Mouse (Mus musculus) layer of hippocampus, adult 2 months (tissue): Measurements from ENCODE around the gene Itpr1. TPM values are rescaled to one million over a fixed set of nuclear protein-coding genes. Genes with fewer than 3 reads are reported as not detected.

ENCODE experiments used
- DNase-seq, 2 experiments: peaks; one replicate each; pipeline ENCODE4 v3.0.0; 2022; ENCODE audit warnings: low spot score in 2 of 2
- H3K27ac ChIP-seq: fragments of 200-600 bp; 2 replicates; pipeline ENCODE4 v1.8.1; 2022
- H3K4me3 ChIP-seq: fragments of 200-600 bp; 2 replicates; pipeline ENCODE4 v1.8.1; 2022; ENCODE audit warnings: mild to moderate bottlenecking
- CTCF ChIP-seq: fragments of 200-600 bp; conservative IDR thresholded peaks from 2 replicates; pipeline ENCODE4 v1.8.1; 2022; ENCODE audit warnings: antibody characterized with exemption, mild to moderate bottlenecking, moderate library complexity
- total RNA-seq, 2 experiments: library from RNA; stranded (reverse); gene quantifications; 2 replicates each; pipeline ENCODE4 v1.2.3; 2021

Gene Itpr1
- total RNA-seq, 2 experiments from 2014 or later: 317 to 337 TPM

DNA sequence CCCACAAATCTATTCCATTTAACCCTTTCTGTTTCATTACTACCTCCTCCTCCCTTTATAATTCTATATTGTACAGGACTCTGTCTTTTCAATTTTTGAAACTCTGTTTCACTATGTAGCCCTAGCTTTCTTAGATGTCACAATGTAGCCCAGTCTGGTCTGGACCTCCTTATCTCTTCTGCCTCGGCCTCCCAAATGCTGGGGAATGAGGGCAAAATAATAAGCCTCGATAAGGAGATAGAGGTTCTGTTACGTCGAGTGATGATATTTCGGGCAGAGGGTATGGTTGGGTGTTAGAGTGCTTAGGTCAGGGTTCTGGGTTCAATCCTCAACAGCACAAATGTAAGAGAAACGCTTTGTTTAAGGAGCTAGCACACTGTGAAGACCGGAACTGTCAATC is 16.2 kb upstream of the Itpr1 start:
- no peak overlapping the region for H3K27ac ChIP-seq
- DNase-seq: no peak
- H3K4me3 ChIP-seq: no peak overlapping the region
- TF ChIP-seq CTCF: no peak

DNA sequence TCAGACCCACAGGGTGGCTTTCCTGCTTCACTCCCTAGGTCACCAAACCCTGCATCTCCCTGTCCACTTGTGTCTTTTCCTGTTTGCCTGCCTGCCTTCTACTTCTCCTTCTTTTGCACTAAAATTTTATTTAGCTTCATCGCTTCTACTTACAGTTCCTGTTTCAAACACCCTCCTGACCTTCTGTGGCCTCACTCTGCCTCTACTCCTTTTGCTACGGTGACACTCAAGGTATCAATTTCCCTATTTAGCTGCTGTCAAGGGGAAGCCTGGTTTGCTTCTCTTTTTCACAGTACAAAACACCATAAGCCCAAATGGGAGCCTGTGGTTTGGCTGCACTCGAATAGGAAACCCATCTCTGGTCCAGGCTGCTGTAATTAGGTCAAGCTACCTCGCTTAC is 15.8 kb upstream of the Itpr1 start:
- no peak for DNase-seq
- Histone ChIP-seq H3K4me3 (no peak overlapping the region), H3K27ac (no peak overlapping the region)
- TF ChIP-seq CTCF: no peak

DNA sequence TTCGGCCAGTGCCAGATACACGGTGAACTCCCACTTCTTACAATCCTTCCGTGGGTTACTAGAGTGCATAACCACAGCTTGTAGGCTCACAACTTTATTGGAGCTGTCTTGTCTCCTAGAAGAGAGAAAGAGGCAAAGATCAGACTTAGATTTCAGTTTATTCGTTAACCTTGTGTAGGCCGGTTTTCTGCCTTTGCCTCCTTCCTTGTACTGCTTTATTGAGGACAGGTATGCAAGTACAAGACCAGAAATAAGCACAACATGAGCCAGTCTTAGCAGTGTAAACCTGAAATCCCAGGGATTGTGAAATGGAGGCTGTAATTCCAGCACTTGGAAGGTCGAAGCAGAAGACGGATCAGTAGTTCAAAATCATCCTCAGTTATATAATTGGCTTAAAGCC is 14.6 kb upstream of the Itpr1 start:
- Histone ChIP-seq H3K27ac (no peak overlapping the region), H3K4me3 (no peak overlapping the region)
- no peak for TF ChIP-seq CTCF
- no peak for DNase-seq

DNA sequence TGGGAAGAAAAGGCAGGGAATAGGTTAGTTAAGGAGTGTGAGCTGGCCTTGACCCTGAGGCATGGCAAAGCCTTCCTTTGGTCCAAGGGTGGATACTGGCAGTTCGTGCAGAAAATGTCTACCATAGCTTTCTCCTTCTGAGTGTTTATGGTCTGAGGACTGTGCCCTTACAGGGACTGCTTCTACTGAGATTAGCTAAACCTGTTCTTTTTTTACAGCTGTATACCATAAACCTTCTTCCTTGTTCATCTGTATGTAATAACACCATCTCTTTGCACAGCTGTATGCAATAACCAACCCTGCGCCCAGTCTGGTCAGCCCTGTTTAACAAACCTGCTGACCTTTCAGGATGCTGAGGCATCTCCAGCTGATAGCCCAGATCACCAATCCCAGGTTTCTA is 8.6 kb upstream of the Itpr1 start:
- no peak overlapping the region for H3K4me3 ChIP-seq
- no peak for DNase-seq
- H3K27ac ChIP-seq: no peak overlapping the region
- TF ChIP-seq CTCF: no peak

DNA sequence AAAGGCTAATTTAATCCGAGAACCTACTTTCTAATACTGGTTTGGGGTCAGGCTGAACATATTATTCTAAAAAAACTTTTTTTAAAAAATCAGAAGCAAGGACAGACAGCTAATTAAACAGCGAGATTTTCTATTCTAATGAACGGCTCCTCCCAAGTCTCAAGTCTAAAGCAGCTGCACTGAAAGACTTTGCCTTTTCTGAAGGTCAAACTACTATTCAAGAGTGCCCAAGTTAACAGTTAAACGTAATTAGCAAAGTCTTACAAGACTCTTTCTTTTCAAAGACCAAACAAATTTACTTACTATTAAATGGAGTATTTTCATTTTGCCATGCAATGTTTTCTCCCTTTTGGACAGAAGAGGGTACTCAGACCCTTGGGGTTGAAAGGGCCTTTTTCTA is 6.8 kb upstream of the Itpr1 start:
- no peak overlapping the region for H3K4me3 ChIP-seq
- TF ChIP-seq CTCF: no peak
- DNase-seq: no peak
- H3K27ac ChIP-seq: no peak overlapping the region

DNA sequence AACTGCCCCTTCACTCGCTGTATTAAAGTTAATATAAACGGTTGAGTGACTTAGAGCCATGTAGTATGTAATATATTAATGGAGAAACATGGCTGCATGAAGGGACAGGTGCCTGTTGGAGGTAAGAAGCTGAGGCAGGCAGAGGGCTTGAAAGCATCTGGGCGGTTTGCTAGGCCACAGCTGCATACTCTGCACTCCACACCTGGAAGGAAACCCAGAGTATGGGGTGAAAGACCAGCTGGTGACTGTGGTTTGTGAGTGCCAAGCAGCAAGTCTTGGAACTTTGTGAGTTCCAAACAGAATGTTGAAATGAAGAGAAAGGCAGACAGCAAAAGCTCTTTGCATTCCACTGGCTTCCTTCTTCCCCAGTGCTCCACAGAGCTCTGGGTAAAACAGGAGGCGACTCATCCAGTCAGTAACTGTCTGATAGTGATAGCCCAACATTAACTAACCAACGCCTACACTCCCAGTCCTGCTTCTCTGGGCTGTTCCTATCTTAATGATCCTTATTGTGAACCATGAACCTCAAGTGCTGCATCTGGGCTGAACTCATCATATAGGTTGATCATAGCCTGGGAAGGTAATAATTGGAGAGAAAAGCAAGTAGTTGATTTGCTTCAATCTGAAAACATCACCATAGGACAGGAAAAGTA is 5.9 kb upstream of the Itpr1 start:
- Histone ChIP-seq H3K4me3 (no peak overlapping the region), H3K27ac (no peak overlapping the region)
- no peak for TF ChIP-seq CTCF
- DNase-seq: no peak

DNA sequence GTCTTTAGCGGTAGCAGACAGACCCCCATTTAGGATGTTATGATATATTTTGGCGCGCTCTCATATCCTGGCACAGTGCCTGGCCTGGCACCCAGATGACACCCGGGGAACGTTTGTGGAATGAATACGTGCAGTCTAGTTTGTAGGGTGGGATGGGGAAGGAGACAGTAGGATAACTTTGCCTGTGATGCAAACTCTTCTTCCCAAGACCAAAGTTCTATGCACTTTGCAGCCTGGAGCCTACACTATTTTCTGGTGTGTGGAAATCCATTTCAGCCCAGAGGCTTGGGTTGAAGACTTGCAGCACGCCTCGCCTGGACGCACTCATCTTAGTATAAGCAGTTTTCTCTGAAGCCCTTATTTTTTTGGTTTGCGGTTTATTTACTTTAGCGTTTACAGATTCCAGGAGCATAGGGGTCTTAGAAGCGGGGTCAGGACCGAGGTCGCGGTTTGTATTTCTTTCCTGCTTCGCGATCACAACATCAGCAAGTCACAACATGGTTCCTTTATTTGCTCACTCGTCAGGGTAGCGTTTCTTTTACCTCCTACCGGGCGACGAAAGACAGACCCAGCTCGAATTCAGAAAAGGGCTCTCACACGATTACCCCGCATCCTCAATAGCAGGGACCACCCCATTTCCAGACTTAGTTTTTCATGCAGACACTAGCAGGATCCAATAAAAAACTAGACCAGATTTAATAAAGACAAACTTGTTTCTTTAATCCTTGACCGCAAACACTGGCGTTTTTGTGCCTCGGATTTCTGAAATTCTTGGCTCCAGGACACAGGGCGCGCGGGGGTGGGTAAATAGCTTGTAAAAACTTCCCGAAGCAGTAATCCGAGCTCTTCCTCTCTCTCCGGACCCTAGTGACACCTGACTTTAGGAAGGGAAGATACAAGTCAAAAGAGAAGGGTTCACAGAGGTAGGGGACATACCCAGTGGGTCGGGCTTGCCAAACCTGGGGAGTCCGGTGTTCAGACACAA is 708 bp upstream of the Itpr1 start:
- Histone ChIP-seq H3K27ac (peak overlapping the region; percentile 21; the same call in 1 of the 2 replicates), H3K4me3 (peak overlapping the region; percentile 90)
- DNase-seq: no peak
- TF ChIP-seq CTCF: no peak

DNA sequence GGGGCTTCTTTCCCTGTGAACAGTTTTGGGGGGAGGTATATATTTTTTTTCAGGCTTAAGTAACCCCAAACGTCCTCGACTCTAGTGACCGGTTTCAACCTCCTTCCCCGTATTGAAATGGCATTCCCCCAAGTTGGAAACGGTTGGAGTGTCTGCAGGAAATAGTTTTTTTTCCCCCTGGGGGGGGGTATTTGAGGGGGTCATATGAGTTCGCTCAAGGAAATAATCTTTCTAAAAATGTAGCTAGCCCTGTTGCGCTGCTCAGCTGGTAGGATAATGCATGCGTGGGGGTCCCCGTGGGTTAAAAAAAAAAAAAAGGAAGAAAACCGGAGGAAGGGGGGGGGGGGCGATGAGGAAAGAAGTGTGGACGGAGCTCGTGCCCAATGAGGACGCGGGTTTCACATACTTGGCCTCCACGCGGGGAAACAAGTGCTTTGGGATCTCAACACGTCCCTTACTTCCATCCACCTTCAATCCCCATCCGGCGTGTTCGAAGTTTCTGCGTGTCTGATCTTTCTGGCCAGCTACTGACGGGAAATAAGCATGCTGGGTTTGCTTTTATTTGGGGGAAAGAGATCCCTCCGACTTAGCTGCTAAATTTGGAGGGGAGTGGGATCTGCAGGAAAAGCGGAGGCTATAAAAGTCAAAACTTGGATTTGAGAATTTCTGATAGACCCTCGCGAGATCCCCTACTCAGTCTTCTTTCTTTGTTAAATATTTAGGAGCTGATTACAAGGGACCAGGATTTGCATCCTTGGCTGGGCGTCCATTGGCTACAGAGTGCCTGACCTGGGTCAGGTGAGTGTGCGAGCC is 791 bp downstream of the Itpr1 start:
- peak overlapping the region; percentile 71 for H3K27ac ChIP-seq
- no peak for TF ChIP-seq CTCF

DNA sequence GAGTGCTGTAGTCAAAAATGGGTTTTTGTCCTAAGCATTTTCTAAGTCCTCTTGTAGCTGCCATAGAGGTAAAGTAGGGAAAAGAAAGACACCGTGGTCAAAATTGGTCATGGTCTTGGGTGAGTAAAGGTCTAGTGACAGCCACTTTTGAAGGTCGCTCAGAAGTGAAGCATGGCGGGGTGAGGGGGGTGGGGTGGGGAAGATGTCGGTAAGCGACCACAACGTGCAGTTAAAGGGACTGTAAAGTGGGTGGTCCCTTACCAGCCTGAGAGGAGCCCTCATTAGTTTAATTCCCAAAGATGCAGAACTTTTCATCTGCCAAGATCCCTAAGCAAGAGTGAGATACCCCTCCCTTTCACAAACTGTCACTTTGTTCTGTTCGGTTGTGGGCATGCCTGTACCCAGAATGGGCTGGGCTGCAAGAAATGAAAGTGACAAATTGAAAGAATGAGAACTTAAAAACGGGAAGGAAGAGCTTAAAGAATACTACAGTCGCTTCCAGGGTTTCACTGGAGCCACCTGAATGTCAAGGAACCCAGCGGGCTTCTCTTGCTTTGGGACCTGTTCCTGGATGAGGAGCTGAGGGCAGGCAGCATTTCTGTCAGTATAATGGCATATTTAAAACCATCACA is 1.5 kb downstream of the Itpr1 start:
- peak overlapping the region; percentile 60 for H3K27ac ChIP-seq
- H3K4me3 ChIP-seq: peak overlapping the region; percentile 90
- DNase-seq: no peak
- TF ChIP-seq CTCF: no peak

More for the DNA sequence above, 791 bp downstream of the Itpr1 start:
- peak overlapping the region; percentile 90 for H3K4me3 ChIP-seq
- no peak for DNase-seq

DNA sequence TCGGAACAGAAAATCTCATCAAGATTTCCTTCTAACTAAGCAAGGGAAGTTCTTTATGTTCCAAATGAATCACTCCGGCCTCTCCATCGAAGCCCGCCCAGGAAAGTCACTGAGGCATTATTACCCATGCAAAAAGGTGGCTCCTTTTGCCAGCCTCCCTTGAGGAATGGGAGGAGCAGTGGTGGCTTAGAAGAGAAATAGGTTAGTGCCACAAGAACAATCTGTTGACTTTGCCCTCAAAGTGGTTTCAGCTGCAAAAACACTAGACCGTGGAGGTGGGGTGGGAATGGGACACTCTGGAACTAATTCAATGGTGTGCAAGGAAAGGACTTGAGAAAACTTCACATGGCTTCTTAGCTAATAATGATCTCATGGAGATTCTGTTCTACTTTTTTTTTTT is 3.2 kb downstream of the Itpr1 start:
- no peak overlapping the region; the same call in 1 of the 2 replicates for H3K4me3 ChIP-seq
- no peak for TF ChIP-seq CTCF
- no peak for DNase-seq
- no peak overlapping the region for H3K27ac ChIP-seq

DNA sequence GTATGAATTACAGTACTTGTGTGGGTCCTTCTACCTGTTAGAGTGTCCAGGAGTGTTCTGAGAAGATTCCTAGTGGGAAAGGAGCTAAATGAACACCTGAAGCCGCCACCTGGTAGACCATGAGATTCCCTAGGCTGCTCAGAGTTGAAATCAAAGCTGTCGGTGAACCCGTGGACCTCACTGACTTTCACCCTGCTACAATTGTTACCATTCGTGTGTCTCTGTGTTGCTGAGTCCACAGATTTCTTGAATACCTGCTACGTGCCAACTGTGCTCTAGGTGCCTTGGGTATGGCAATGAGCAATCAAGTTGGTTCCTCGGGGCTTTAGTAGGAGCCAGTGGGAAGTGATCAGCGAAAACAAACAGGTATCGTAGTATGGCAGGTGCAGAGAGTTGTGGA is 3.9 kb downstream of the Itpr1 start:
- no peak overlapping the region for H3K27ac ChIP-seq
- DNase-seq: no peak
- no peak for TF ChIP-seq CTCF
- no peak overlapping the region for H3K4me3 ChIP-seq

DNA sequence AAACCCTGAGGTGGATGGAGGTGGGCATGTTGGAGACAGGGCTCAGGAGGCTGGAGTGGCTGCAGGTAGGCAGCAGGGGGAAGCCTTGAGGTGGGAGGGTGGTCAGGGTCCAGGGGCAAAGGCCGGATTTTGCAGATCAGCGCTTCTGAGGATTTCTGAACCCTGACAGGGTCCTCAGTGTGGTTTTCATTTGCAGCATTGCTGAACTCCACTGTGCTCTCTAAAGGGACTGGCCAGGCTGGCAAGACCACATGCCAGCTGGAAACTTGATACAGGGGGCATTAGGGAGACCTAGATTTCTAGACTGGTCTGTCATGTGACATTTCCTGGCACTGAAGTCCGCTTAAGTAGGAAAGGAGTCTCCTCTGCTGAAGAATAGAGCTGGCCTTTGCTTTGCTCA is 5.1 kb downstream of the Itpr1 start:
- H3K4me3 ChIP-seq: no peak overlapping the region
- no peak for TF ChIP-seq CTCF
- no peak for DNase-seq
- no peak overlapping the region for H3K27ac ChIP-seq
